Mouse (Mus musculus): ENCODE measurements around the gene Naa80.

Gene Naa80

GRCm38 (mm10) chr9:107596619-107597569, 18.2 kb downstream of the Naa80 start:
- DNase-seq = no peak

GRCm38 (mm10) chr9:107598385-107598784, 19.7 kb downstream of the Naa80 start:
- DNase-seq = no peak

GRCm38 (mm10) chr9:107599433-107599832, 20.7 kb downstream of the Naa80 start:
- DNase-seq = no peak

GRCm38 (mm10) chr9:107599842-107600241, 21.2 kb downstream of the Naa80 start:
- DNase-seq = peak; percentile 62 to 69

GRCm38 (mm10) chr9:107600745-107601144, 22.1 kb downstream of the Naa80 start:
- DNase-seq = peak; percentile 47 to 53

- no peak for DNase-seq
Observed at GRCm38 (mm10) chr9:107601275-107601674, 22.6 kb downstream of the Naa80 start.

GRCm38 (mm10) chr9:107602068-107602648, 23.5 kb downstream of the Naa80 start:
- peak; percentile 96 to 99 for DNase-seq

GRCm38 (mm10) chr9:107603251-107603650, 24.6 kb downstream of the Naa80 start:
- no peak for DNase-seq

GRCm38 (mm10) chr9:107605041-107605661, 26.5 kb downstream of the Naa80 start:
- peak; percentile 66 to 81 for DNase-seq

- DNase-seq = peak; percentile 67 to 79
Observed at GRCm38 (mm10) chr9:107606591-107606990, 27.9 kb downstream of the Naa80 start.

- DNase-seq = peak in 1 of 2 experiments; percentile 57
Observed at GRCm38 (mm10) chr9:107607036-107607435, 28.3 kb downstream of the Naa80 start.

- DNase-seq = no peak
Observed at GRCm38 (mm10) chr9:107607653-107608245, 29.1 kb downstream of the Naa80 start.

GRCm38 (mm10) chr9:107608741-107609432, 30.2 kb downstream of the Naa80 start, which contains the start of gene Sema3b:
Gene Sema3b (minus strand): TSS chr9:107609229.
- DNase-seq = peak; percentile 52 to 70

- no peak for DNase-seq
Observed at GRCm38 (mm10) chr9:107609433-107609830, 30.7 kb downstream of the Naa80 start.

- peak in 1 of 2 experiments; percentile 31 for DNase-seq
Observed at GRCm38 (mm10) chr9:107611456-107612190, 32.9 kb downstream of the Naa80 start.

- DNase-seq = peak; percentile 99
Observed at GRCm38 (mm10) chr9:107612191-107612944, 33.7 kb downstream of the Naa80 start.

GRCm38 (mm10) chr9:107612945-107613569, 34.4 kb downstream of the Naa80 start:
- DNase-seq = no peak

- no peak for DNase-seq
Observed at GRCm38 (mm10) chr9:107615035-107615434, 36.3 kb downstream of the Naa80 start.

- no peak for DNase-seq
Observed at GRCm38 (mm10) chr9:107617461-107617860, 38.8 kb downstream of the Naa80 start.

- DNase-seq = no peak
Observed at GRCm38 (mm10) chr9:107618098-107618497, 39.4 kb downstream of the Naa80 start.

Data from kidney, postnatal 4 days (tissue).